Mouse (Mus musculus) cerebellum, adult 2 months (tissue): ENCODE measurements around the gene Tctn1.

ENCODE experiments used
- CTCF ChIP-seq: fragments of 200-500 bp; IDR thresholded peaks from 2 replicates; pipeline ENCODE4 v1.5.1; 2011; ENCODE audit warnings: low read depth, mild to moderate bottlenecking, control low read depth, low read length, moderate library complexity, borderline replicate concordance; ENCODE audit not compliant: insufficient read depth
- POLR2A ChIP-seq: fragments of 200-500 bp; IDR thresholded peaks from 2 replicates; pipeline ENCODE4 v1.6.1; 2011; ENCODE audit warnings: low read length, control low read depth, borderline replicate concordance; ENCODE audit not compliant: insufficient read depth

- TF ChIP-seq CTCF (no peak), POLR2A (no peak)
These were observed 30.0 kb upstream of the Tctn1 start for GRCm38 (mm10) chr5:122294219-122294735.
